Mouse (Mus musculus) heart, embryonic 16.5 days (tissue): ENCODE results near the gene Gm26602. TPM values are rescaled to one million over a fixed set of nuclear protein-coding genes. Genes with fewer than 3 reads are reported as not detected.
A peak's percentile ranks its signal among the peaks of the same experiment; 100 is the strongest.

ENCODE experiments used
- ATAC-seq: fragments of 200-750 bp; cut with Nextera tagmentation; replicated peaks from 2 replicates; pipeline ENCODE4 v1.8.0; 2017; ENCODE audit warnings: moderate number of reproducible peaks; ENCODE audit not compliant: insufficient read depth, low FRiP score; ENCODE audit errors: extremely low read depth
- H3K27ac ChIP-seq: fragments of 300-500 bp; sonication (generic); 2 replicates; pipeline ENCODE4 v1.5.1; 2014; ENCODE audit warnings: mild to moderate bottlenecking, low read length, control low read depth, moderate library complexity
- H3K27me3 ChIP-seq: fragments of 300-500 bp; sonication (generic); 2 replicates; pipeline ENCODE4 v1.6.1; 2014; ENCODE audit warnings: low read length, mixed read lengths; ENCODE audit not compliant: control insufficient read depth, insufficient read depth
- H3K36me3 ChIP-seq: fragments of 300-500 bp; sonication (generic); 2 replicates; pipeline ENCODE4 v1.6.1; 2014; ENCODE audit not compliant: control insufficient read depth, insufficient read depth
- H3K4me1 ChIP-seq: fragments of 300-500 bp; sonication (generic); 2 replicates; pipeline ENCODE4 v1.6.1; 2014; ENCODE audit warnings: low read length, mixed read lengths; ENCODE audit not compliant: control insufficient read depth, insufficient read depth
- H3K4me2 ChIP-seq: fragments of 300-500 bp; sonication (generic); 2 replicates; pipeline ENCODE4 v1.6.1; 2014; ENCODE audit warnings: low read depth, mild to moderate bottlenecking, control low read depth, low read length
- H3K4me3 ChIP-seq: fragments of 300-500 bp; sonication (generic); 2 replicates; pipeline ENCODE4 v1.5.1; 2014; ENCODE audit warnings: mild to moderate bottlenecking, control low read depth, low read length
- H3K9ac ChIP-seq: fragments of 300-500 bp; sonication (generic); 2 replicates; pipeline ENCODE4 v1.6.1; 2014; ENCODE audit warnings: low read length, control low read depth
- H3K9me3 ChIP-seq: fragments of 300-500 bp; sonication (generic); replicated peaks from 2 replicates; pipeline ENCODE4 v1.6.1; 2016; ENCODE audit warnings: low read length; ENCODE audit not compliant: control insufficient read depth
- WGBS: fragments of 180-500 bp; shearing (Covaris S2); extraction: QIAGEN DNeasy Blood & Tissue Kit; methylation state at CpG from one replicate; pipeline ENCODE4 v1.1.7; 2014; 5-methylcytosine and 5-hydroxymethylcytosine counted together
- polyA plus RNA-seq: library from polyadenylated mRNA; unstranded; fragments of >200 nt; fragmentation: Nextera tagmentation; extraction: Ambion mirVana; gene quantifications from 2 replicates; pipeline ENCODE4 v1.2.1, GENCODE M21; 2015

Gm26602 gene
- polyA plus RNA-seq, 1 experiment from 2014 or later: 13.2 TPM

GRCm38 (mm10) chr10:79896306-79896705, 14.3 kb upstream of the Gm26602 start:
- Histone ChIP-seq H3K9ac (no peak overlapping the region), H3K4me2 (no peak overlapping the region), H3K4me1 (no peaks in the 10 kb centered on the region), H3K36me3 (peaks cover 24% of the 10 kb centered on the region), H3K27me3 (no peaks in the 10 kb centered on the region), H3K9me3 (no peaks in the 10 kb centered on the region), H3K27ac (no peak overlapping the region), H3K4me3 (no peak overlapping the region)
- ATAC-seq: no peak
- WGBS: 88% methylated on average over 16 of the region's 16 CpGs

GRCm38 (mm10) chr10:79896814-79897213, 13.8 kb upstream of the Gm26602 start:
- no peaks in the 10 kb centered on the region for H3K27me3 ChIP-seq
- H3K4me3 ChIP-seq: no peak overlapping the region
- no peaks in the 10 kb centered on the region for H3K9me3 ChIP-seq
- ATAC-seq: no peak
- 84% methylated on average over 13 of the region's 13 CpGs for WGBS
- H3K4me2 ChIP-seq: no peak overlapping the region
- H3K27ac ChIP-seq: no peak overlapping the region
- H3K36me3 ChIP-seq: peaks cover 24% of the 10 kb centered on the region
- H3K9ac ChIP-seq: no peak overlapping the region
- no peaks in the 10 kb centered on the region for H3K4me1 ChIP-seq

GRCm38 (mm10) chr10:79897316-79898245, 13.1 kb upstream of the Gm26602 start:
- ATAC-seq: no peak
- Histone ChIP-seq H3K4me2 (no peak overlapping the region), H3K36me3 (peaks cover 25% of the 10 kb centered on the region), H3K27ac (no peak overlapping the region), H3K4me1 (no peaks in the 10 kb centered on the region), H3K4me3 (no peak overlapping the region), H3K27me3 (no peaks in the 10 kb centered on the region), H3K9ac (no peak overlapping the region), H3K9me3 (no peaks in the 10 kb centered on the region)
- 53% methylated on average over 20 of the region's 20 CpGs for WGBS

- H3K27ac ChIP-seq: no peak overlapping the region
- peaks cover 37% of the 10 kb centered on the region for H3K36me3 ChIP-seq
- H3K4me3 ChIP-seq: no peak overlapping the region
- H3K9ac ChIP-seq: no peak overlapping the region
- no peak for ATAC-seq
- no peak overlapping the region for H3K4me2 ChIP-seq
- 68% methylated on average over 2 of the region's 2 CpGs for WGBS
- H3K9me3 ChIP-seq: no peaks in the 10 kb centered on the region
- no peaks in the 10 kb centered on the region for H3K27me3 ChIP-seq
- H3K4me1 ChIP-seq: no peaks in the 10 kb centered on the region
These were observed 9.7 kb upstream of the Gm26602 start for GRCm38 (mm10) chr10:79900951-79901410.

GRCm38 (mm10) chr10:79906712-79907111, 3.9 kb upstream of the Gm26602 start:
- no peak for ATAC-seq
- Histone ChIP-seq H3K9me3 (no peaks in the 10 kb centered on the region), H3K27me3 (no peaks in the 10 kb centered on the region), H3K27ac (no peak overlapping the region), H3K4me2 (no peak overlapping the region), H3K4me3 (no peak overlapping the region), H3K4me1 (peaks cover 6% of the 10 kb centered on the region), H3K9ac (no peak overlapping the region), H3K36me3 (peaks cover 33% of the 10 kb centered on the region)
- WGBS: 92% methylated on average over 9 of the region's 9 CpGs

GRCm38 (mm10) chr10:79907415-79907814, 3.2 kb upstream of the Gm26602 start:
- Histone ChIP-seq H3K9ac (no peak overlapping the region), H3K4me1 (peaks cover 6% of the 10 kb centered on the region), H3K9me3 (no peaks in the 10 kb centered on the region), H3K36me3 (peaks cover 34% of the 10 kb centered on the region), H3K27ac (no peak overlapping the region), H3K4me2 (no peak overlapping the region), H3K27me3 (no peaks in the 10 kb centered on the region), H3K4me3 (no peak overlapping the region)
- no peak for ATAC-seq
- 95% methylated on average over 10 of the region's 10 CpGs for WGBS

- peak; percentile 98 for ATAC-seq
- Histone ChIP-seq H3K4me2 (peak within 1 kb of the TSS; percentile 66), H3K36me3 (peaks cover 28% of the 10 kb centered on the region), H3K9ac (peak within 1 kb of the TSS; percentile 99), H3K27ac (peak within 1 kb of the TSS; percentile 98), H3K4me1 (peaks cover 6% of the 10 kb centered on the region), H3K4me3 (peak within 1 kb of the TSS; percentile 90), H3K9me3 (no peaks in the 10 kb centered on the region), H3K27me3 (no peaks in the 10 kb centered on the region)
- 2% methylated on average over 52 of the region's 52 CpGs for WGBS
These were observed 2.2 kb upstream of the Gm26602 start, which contains the start of gene Med16 for GRCm38 (mm10) chr10:79908167-79909091. Gene Med16, minus strand, starts transcription at chr10:79908923.

GRCm38 (mm10) chr10:79909092-79909922, 1.3 kb upstream of the Gm26602 start:
- Histone ChIP-seq H3K4me1 (peaks cover 14% of the 10 kb centered on the region), H3K4me2 (peak overlapping the region; percentile 50), H3K9me3 (no peaks in the 10 kb centered on the region), H3K27ac (peak overlapping the region; percentile 66), H3K4me3 (peak overlapping the region; percentile 15; the same call in 1 of the 2 replicates), H3K36me3 (peaks cover 24% of the 10 kb centered on the region), H3K9ac (peak overlapping the region; percentile 37), H3K27me3 (no peaks in the 10 kb centered on the region)
- WGBS: 21% methylated on average over 14 of the region's 14 CpGs
- peak; percentile 50 for ATAC-seq
